Mouse (Mus musculus) bone marrow macrophage, adult 2 months (primary cell): ENCODE data around the gene Dvl2.

Source experiments
- CTCF ChIP-seq: IDR thresholded peaks from 2 replicates; pipeline ENCODE4 v1.5.1; 2012; ENCODE audit warnings: low read depth, mild to moderate bottlenecking, low read length, moderate library complexity
- POLR2A ChIP-seq: IDR thresholded peaks from 2 replicates; pipeline ENCODE4 v1.6.1; 2012; ENCODE audit warnings: mild to moderate bottlenecking, low read depth, low read length, borderline replicate concordance

- TF ChIP-seq CTCF (no peak), POLR2A (no peak)
Measured at GRCm38 (mm10) chr11:70016669-70017068, 16.3 kb downstream of the Dvl2 start, which contains the start of gene Dlg4.
